Mouse (Mus musculus) midbrain, embryonic 11.5 days (tissue): ENCODE measurements around the gene Fam189a1. TPM values are rescaled to one million over a fixed set of nuclear protein-coding genes. Genes with fewer than 3 reads are reported as not detected.

Experiments used
- ATAC-seq: fragments of 200-750 bp; cut with Nextera tagmentation; 2 replicates; pipeline ENCODE4 v1.8.0; 2017; ENCODE audit warnings: moderate TSS enrichment, moderate library complexity; ENCODE audit not compliant: low FRiP score
- DNase-seq: peaks from one replicate; pipeline ENCODE4 v3.0.0; 2015; ENCODE audit warnings: low spot score; ENCODE audit errors: missing footprints
- H3K27ac ChIP-seq: fragments of 300-500 bp; sonication (generic); 2 replicates; pipeline ENCODE4 v1.5.1; 2014; ENCODE audit warnings: low read depth, low read length
- H3K27me3 ChIP-seq: fragments of 300-500 bp; sonication (generic); 2 replicates; pipeline ENCODE4 v1.6.1; 2014; ENCODE audit warnings: mild to moderate bottlenecking, low read length, moderate library complexity, mixed read lengths; ENCODE audit not compliant: control insufficient read depth, insufficient read depth
- H3K36me3 ChIP-seq: fragments of 300-500 bp; sonication (generic); 2 replicates; pipeline ENCODE4 v1.6.1; 2014; ENCODE audit warnings: mild to moderate bottlenecking, low read length, moderate library complexity, mixed read lengths; ENCODE audit not compliant: control insufficient read depth, insufficient read depth
- H3K4me1 ChIP-seq: fragments of 300-500 bp; sonication (generic); 2 replicates; pipeline ENCODE4 v1.6.1; 2014; ENCODE audit warnings: low read length; ENCODE audit not compliant: control insufficient read depth, insufficient read depth
- H3K4me2 ChIP-seq: fragments of 300-500 bp; sonication (generic); 2 replicates; pipeline ENCODE4 v1.6.1; 2014; ENCODE audit warnings: mild to moderate bottlenecking, moderate library complexity
- H3K4me3 ChIP-seq: fragments of 300-500 bp; sonication (generic); 2 replicates; pipeline ENCODE4 v1.5.1; 2014; ENCODE audit warnings: low read depth, low read length
- H3K9ac ChIP-seq: fragments of 300-500 bp; sonication (generic); 2 replicates; pipeline ENCODE4 v1.6.1; 2014; ENCODE audit warnings: low read length
- H3K9me3 ChIP-seq: fragments of 300-500 bp; sonication (generic); 2 replicates; pipeline ENCODE4 v1.6.1; 2016; ENCODE audit warnings: low read length; ENCODE audit not compliant: control insufficient read depth
- WGBS: fragments of 180-500 bp; shearing (Covaris S2); extraction: QIAGEN DNeasy Blood & Tissue Kit; methylation state at CpG from one replicate; pipeline ENCODE4 v1.1.7; 2014; 5-methylcytosine and 5-hydroxymethylcytosine counted together
- polyA plus RNA-seq: library from polyadenylated mRNA; unstranded; fragments of >200 nt; fragmentation: Nextera tagmentation; extraction: Ambion mirVana; gene quantifications from 2 replicates; pipeline ENCODE4 v1.2.1, GENCODE M21; 2014

Fam189a1 gene
- polyA plus RNA-seq, 1 experiment from 2014 or later = 3.4 TPM

GRCm38 (mm10) chr7:64752133-64752532 lies 404.2 kb downstream of the Fam189a1 start:
- Histone ChIP-seq H3K4me2 (no peak overlapping the region), H3K4me3 (no peak overlapping the region), H3K9me3 (no peaks in the 10 kb centered on the region), H3K27me3 (no peaks in the 10 kb centered on the region), H3K9ac (no peak overlapping the region), H3K36me3 (no peaks in the 10 kb centered on the region), H3K4me1 (no peaks in the 10 kb centered on the region), H3K27ac (no peak overlapping the region)
- no peak for ATAC-seq
- DNase-seq = no peak
- WGBS = 97% methylated on average over 7 of the region's 7 CpGs

DNA sequence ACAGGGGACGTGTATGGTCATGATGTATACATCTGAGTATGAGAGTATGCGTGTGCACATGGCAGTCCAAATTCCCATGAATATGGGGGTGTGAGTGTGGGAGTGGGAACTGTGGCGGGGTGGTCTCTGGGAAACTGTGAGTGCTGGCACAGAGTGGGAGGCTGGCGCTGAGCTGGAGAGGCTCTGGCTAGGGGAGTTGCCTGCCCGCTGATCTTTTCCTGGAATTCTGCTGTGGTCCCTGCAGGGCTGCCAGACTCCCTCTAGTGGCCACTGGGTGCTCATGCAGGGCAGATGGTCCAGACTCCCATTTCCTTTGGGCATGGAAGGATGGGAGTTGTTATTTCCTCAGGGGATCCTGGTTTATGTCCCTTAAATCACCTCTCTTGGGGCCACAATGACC lies 404.9 kb downstream of the Fam189a1 start:
- DNase-seq (peak; percentile 95), ATAC-seq (peak; percentile 66)
- Histone ChIP-seq H3K27ac (no peak overlapping the region), H3K4me2 (no peak overlapping the region), H3K9me3 (no peaks in the 10 kb centered on the region), H3K9ac (no peak overlapping the region), H3K4me3 (no peak overlapping the region), H3K4me1 (no peaks in the 10 kb centered on the region), H3K36me3 (no peaks in the 10 kb centered on the region), H3K27me3 (no peaks in the 10 kb centered on the region)
- WGBS = 40% methylated on average over 5 of the region's 5 CpGs

- Histone ChIP-seq H3K4me1 (peaks cover 12% of the 10 kb centered on the region), H3K36me3 (0 out of 2 replicates have a peak, but pooled peaks cover 2% of the 10 kb centered on the region), H3K4me2 (no peak overlapping the region), H3K9ac (no peak overlapping the region), H3K27me3 (peaks cover 3% of the 10 kb centered on the region; the same call in 1 of the 2 replicates), H3K27ac (no peak overlapping the region), H3K4me3 (no peak overlapping the region), H3K9me3 (no peaks in the 10 kb centered on the region)
- 87% methylated on average over 7 of the region's 7 CpGs for WGBS
- ATAC-seq = no peak
- no peak for DNase-seq
Observed at GRCm38 (mm10) chr7:64743610-64744009, 412.8 kb downstream of the Fam189a1 start.

- Histone ChIP-seq H3K9ac (no peak overlapping the region), H3K9me3 (no peaks in the 10 kb centered on the region), H3K36me3 (0 out of 2 replicates have a peak, but pooled peaks cover 2% of the 10 kb centered on the region), H3K4me3 (no peak overlapping the region), H3K4me2 (no peak overlapping the region), H3K27me3 (peaks cover 3% of the 10 kb centered on the region; the same call in 1 of the 2 replicates), H3K4me1 (peaks cover 14% of the 10 kb centered on the region), H3K27ac (no peak overlapping the region)
- peak; percentile 82 for ATAC-seq
- DNase-seq = peak; percentile 99
- WGBS = 31% methylated on average over 8 of the region's 8 CpGs
Observed at GRCm38 (mm10) chr7:64741333-64742307, 414.8 kb downstream of the Fam189a1 start.

GRCm38 (mm10) chr7:64739131-64739530 lies 417.2 kb downstream of the Fam189a1 start:
- DNase-seq (peak; percentile 90), ATAC-seq (no peak)
- Histone ChIP-seq H3K4me3 (no peak overlapping the region), H3K4me2 (0 out of 2 replicates have a peak overlapping the region, but pooled peaks have one; percentile 9), H3K9me3 (no peaks in the 10 kb centered on the region), H3K4me1 (peaks cover 14% of the 10 kb centered on the region), H3K27ac (no peak overlapping the region), H3K27me3 (peaks cover 3% of the 10 kb centered on the region; the same call in 1 of the 2 replicates), H3K36me3 (no peaks in the 10 kb centered on the region), H3K9ac (0 out of 2 replicates have a peak overlapping the region, but pooled peaks have one; percentile 12)
- 19% methylated on average over 11 of the region's 11 CpGs for WGBS

DNA sequence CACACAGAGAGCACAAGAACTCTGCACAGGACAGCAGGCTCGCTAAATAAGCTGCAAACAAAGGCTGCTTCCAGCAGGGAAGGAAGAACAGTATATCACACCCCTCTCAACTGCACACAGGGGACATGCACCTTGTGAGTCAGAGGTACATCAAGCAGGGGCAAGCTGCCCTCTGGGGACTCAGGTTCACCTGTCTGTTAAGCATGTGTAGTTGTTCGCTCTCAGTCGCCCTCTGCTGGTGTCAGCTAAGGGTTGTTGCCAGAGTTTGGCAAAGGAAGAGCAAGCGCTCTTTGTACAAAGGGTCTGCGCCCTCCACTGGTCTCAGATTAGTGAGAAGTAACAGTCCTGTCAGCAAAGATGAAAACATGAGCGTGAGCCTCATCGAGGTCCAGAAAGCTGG lies 426.6 kb downstream of the Fam189a1 start:
- WGBS = 31% methylated on average over 7 of the region's 7 CpGs
- no peak overlapping the region for H3K4me3 ChIP-seq
- no peak overlapping the region for H3K9ac ChIP-seq
- no peak overlapping the region for H3K27ac ChIP-seq
- H3K4me2 ChIP-seq = no peak overlapping the region
- no peaks in the 10 kb centered on the region for H3K36me3 ChIP-seq
- no peaks in the 10 kb centered on the region; the same call in 1 of the 2 replicates for H3K4me1 ChIP-seq
- H3K27me3 ChIP-seq = no peaks in the 10 kb centered on the region
- DNase-seq = peak; percentile 93
- no peaks in the 10 kb centered on the region for H3K9me3 ChIP-seq
- peak; percentile 51; the same call in 1 of the 2 replicates for ATAC-seq

- Histone ChIP-seq H3K9ac (no peak overlapping the region), H3K36me3 (no peaks in the 10 kb centered on the region), H3K27me3 (no peaks in the 10 kb centered on the region), H3K9me3 (no peaks in the 10 kb centered on the region), H3K4me3 (no peak overlapping the region), H3K4me1 (no peaks in the 10 kb centered on the region; the same call in 1 of the 2 replicates), H3K27ac (no peak overlapping the region), H3K4me2 (no peak overlapping the region)
- ATAC-seq (no peak), DNase-seq (no peak)
- WGBS = 82% methylated on average over 3 of the region's 3 CpGs
Observed at GRCm38 (mm10) chr7:64728816-64729215, 427.6 kb downstream of the Fam189a1 start.

DNA sequence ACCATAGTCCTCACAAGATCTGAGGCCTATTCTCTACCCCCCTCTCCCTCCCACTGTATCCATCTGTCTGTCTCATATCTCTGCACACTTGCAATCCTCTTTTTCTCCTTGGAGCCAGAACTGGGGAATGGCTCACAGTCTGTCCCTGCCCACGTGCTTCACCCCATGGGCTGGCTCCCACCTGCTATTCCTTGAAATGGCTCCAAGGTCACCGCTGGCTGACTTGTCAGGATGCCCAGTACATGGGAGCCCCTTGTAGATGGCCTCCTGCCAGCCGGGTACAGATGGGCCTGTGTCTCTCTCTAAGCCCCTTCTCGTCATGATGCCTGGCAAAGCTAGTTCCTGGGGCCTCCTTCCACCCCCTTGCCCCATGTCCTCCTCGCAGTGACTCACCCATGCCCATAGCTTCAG lies 428.2 kb downstream of the Fam189a1 start:
- ATAC-seq (no peak), DNase-seq (no peak)
- H3K36me3 ChIP-seq = no peaks in the 10 kb centered on the region
- H3K9me3 ChIP-seq = no peaks in the 10 kb centered on the region
- no peaks in the 10 kb centered on the region for H3K27me3 ChIP-seq
- H3K27ac ChIP-seq = no peak overlapping the region
- no peak overlapping the region for H3K9ac ChIP-seq
- no peak overlapping the region for H3K4me3 ChIP-seq
- no peaks in the 10 kb centered on the region; the same call in 1 of the 2 replicates for H3K4me1 ChIP-seq
- WGBS = 90% methylated on average over 5 of the region's 5 CpGs
- H3K4me2 ChIP-seq = no peak overlapping the region
